Mouse (Mus musculus) inflammation-experienced regulatory T-cells (primary cell): ENCODE results near the gene Sort1. TPM values are rescaled to one million over a fixed set of nuclear protein-coding genes. Genes with fewer than 3 reads are reported as not detected.

Source experiments
- polyA plus RNA-seq, 2 experiments: library from polyadenylated mRNA; unstranded; fragments of 100-300 nt; shearing (Covaris generic); gene quantifications; one replicate each; pipeline ENCODE4 v1.2.1; 2017

The Sort1 gene
- polyA plus RNA-seq = 1 to 10 TPM in 1 of 2 experiments, under 1 TPM in 1; 0.45 to 1.8 TPM

GRCm38 (mm10) chr3:108283781-108284601, at the start of gene Sort1:
Gene Sort1 (plus strand): TSS chr3:108284082.

GRCm38 (mm10) chr3:108256719-108257637, 26.9 kb upstream of the Sort1 start, which contains the start of gene Psma5:
Gene Psma5 (plus strand): TSS chr3:108256926.

GRCm38 (mm10) chr3:108364270-108364995, 80.6 kb downstream of the Sort1 start, which contains the start of gene Mybphl:
Gene Mybphl (plus strand): TSS chr3:108364911.

GRCm38 (mm10) chr3:108383485-108384354, 99.8 kb downstream of the Sort1 start, which contains the start of gene Psrc1:
Gene Psrc1 (plus strand): TSS chr3:108383839.

Other genes starting within 250 kb of the Sort1 start
- gene Gstm4, start 239.2 kb upstream of the Sort1 start, polyA plus RNA-seq = 10 to 100 TPM; 10.3 to 11.1 TPM
- gene Ampd2, start 197.4 kb upstream of the Sort1 start, polyA plus RNA-seq = 10 to 100 TPM; 43.5 to 46.0 TPM
- gene Gnat2, start 191.3 kb upstream of the Sort1 start, polyA plus RNA-seq = 1 to 10 TPM in 1 of 2 experiments, not detected in 1; 1.4 TPM
- 100 to 1,000 TPM; 164 to 198 TPM for gene Gnai3, start 137.9 kb upstream of the Sort1 start, polyA plus RNA-seq
- under 1 TPM; 0.39 to 0.55 TPM for gene Gpr61, start 129.2 kb upstream of the Sort1 start, polyA plus RNA-seq
- gene Amigo1, start 97.7 kb upstream of the Sort1 start, polyA plus RNA-seq = 1 to 10 TPM; 1.0 to 1.3 TPM
- gene Cyb561d1, start 82.9 kb upstream of the Sort1 start, polyA plus RNA-seq = 10 to 100 TPM; 18.3 to 26.0 TPM
- 10 to 100 TPM in 1 of 2 experiments, 1 to 10 TPM in 1; 5.5 to 11.5 TPM for gene Atxn7l2, start 73.1 kb upstream of the Sort1 start, polyA plus RNA-seq
- not detected for gene Sypl2, start 57.4 kb upstream of the Sort1 start, polyA plus RNA-seq
- 100 to 1,000 TPM; 119 to 124 TPM for gene Psma5, start 27.2 kb upstream of the Sort1 start, polyA plus RNA-seq
- not detected for gene Mybphl, start 80.8 kb downstream of the Sort1 start, polyA plus RNA-seq
- 1 to 10 TPM; 2.6 to 3.0 TPM for gene Psrc1, start 99.8 kb downstream of the Sort1 start, polyA plus RNA-seq
- 1 to 10 TPM in 1 of 2 experiments, under 1 TPM in 1; 0.93 to 2.9 TPM for gene Celsr2, start 131.5 kb downstream of the Sort1 start, polyA plus RNA-seq
- gene Sars, start 161.1 kb downstream of the Sort1 start, polyA plus RNA-seq = 100 to 1,000 TPM; 135 to 168 TPM